Mouse (Mus musculus): Measurements from ENCODE around the gene Pcolce.
A peak's percentile ranks its signal among the peaks of the same experiment; 100 is the strongest.

Pcolce gene

GRCm38 (mm10) chr5:137584976-137585375 is 28.6 kb downstream of the Pcolce start:
- DNase-seq, result peak; percentile 85

GRCm38 (mm10) chr5:137583670-137584169 is 29.9 kb downstream of the Pcolce start:
- peak; percentile 65 for DNase-seq

DNA sequence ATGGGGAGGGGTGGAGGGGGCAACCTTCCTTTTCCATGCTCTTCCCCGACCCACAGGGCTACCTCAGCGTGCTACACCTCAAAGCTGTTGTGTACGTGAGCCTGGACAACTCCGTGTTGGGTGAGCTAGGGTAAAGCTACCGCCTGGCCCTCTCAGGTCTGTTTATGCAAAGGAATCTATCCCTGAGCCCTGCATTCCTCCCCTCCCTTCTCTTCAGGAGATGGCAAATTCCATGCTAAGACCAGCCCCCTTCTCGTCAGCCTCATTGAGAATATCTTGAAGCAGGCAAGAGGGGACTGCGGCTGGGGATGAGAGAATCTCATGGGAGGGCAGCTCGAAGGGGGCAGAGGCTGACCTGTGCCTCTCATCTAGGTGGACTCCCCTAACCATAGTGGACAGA is 30.9 kb downstream of the Pcolce start:
- no peak for DNase-seq

- DNase-seq, result no peak
Observed at GRCm38 (mm10) chr5:137580246-137580645, 33.3 kb downstream of the Pcolce start.

GRCm38 (mm10) chr5:137574470-137574901 is 39.1 kb downstream of the Pcolce start:
- no peak for DNase-seq

GRCm38 (mm10) chr5:137570691-137571586 is 42.6 kb downstream of the Pcolce start:
- peak; percentile 23 for DNase-seq

- DNase-seq, result no peak
Observed at GRCm38 (mm10) chr5:137570181-137570580, 43.4 kb downstream of the Pcolce start.

DNA sequence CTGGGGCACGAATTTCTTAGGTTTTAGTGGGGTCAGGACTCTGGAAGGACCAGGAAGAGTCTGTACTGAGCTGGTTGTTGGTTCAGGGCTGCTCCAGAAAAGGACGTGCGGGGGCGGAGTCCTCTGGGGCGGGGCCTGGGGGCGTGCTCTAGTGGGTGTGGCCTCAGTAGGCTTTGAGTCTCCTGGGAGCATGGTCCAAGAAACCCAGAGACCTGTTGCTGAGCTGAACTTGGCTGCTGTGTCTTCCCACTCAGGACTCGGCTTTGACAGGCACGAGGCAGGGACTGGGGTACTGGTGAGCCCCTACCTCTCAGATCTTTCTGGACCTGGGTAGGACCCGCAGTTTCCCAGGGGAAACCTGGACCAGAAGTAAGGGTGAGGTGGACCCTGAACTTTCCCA is 43.9 kb downstream of the Pcolce start, which contains the start of gene Tfr2:
Gene Tfr2, plus strand, starts transcription at position 176 of the 400 bp plus-strand sequence.
- peak; percentile 76 for DNase-seq

- DNase-seq, result no peak
Observed at GRCm38 (mm10) chr5:137569031-137569430, 44.6 kb downstream of the Pcolce start.

DNA sequence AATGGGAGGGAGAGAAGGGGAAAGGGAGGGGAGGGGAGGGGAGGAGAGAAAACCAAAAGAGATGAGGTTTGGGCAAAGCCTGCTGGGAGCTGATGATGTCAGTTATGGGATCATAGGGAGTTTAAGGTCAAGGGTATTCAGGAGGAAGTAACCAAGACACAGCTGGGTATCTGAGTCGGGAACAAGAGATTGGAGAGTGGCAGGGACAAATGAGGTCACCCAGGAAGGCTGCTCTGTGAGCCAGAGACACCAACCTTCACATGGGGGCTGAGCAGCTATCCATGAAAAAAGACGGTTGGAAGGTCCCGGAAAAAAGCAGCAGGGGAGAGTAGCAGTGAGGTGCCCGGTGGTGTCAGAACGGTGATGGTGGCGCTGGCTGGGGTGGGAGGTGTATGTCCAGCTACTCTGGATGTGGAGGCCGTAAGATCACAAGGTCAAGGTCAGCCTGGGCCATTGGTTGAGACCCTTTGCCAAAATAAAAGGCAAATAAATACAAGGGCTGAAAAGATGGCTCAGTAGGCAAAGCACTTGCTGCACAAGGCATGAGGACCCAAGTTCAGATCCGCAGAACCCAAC is 45.3 kb downstream of the Pcolce start:
- no peak for DNase-seq

GRCm38 (mm10) chr5:137566416-137566815 is 47.2 kb downstream of the Pcolce start:
- no peak for DNase-seq

DNA sequence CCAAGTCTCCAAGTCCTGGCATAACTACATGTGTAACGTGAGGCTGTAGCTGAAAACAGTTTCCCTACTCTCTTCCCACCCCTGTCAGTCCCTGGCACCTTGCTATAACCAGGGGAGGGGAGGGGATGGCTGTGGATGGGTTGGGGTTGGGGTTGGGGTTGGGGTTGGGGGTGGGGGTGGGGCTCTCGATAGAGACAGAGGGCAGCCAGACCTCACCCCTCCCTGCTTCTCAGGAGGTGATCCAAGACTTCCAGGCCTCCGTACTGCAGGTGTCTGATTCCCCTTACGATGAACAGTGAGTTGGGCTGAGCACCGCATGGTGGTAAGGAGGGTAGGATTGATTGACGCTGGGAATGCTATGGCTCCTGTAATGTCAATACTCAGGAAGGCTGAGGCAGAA is 47.8 kb downstream of the Pcolce start:
- no peak for DNase-seq

GRCm38 (mm10) chr5:137562965-137563364 is 50.6 kb downstream of the Pcolce start:
- DNase-seq, result no peak

GRCm38 (mm10) chr5:137561556-137561955 is 52.0 kb downstream of the Pcolce start:
- DNase-seq, result no peak
